In genomic region chr2:35507191-35507511, GRCm38 (mm10) we compare ENCODE assay signal across 8 mouse cellular contexts. TPM values are rescaled to one million over a fixed set of nuclear protein-coding genes. Genes with fewer than 3 reads are reported as not detected.
DNase-seq lines count a peak whose midpoint lies in the region; ATAC-seq and TF ChIP-seq lines count a peak whose summit lies in the region.

No protein-coding gene starts in this region.

- H3K4me1 ChIP-seq in hindbrain, postnatal 0 days (ENCODE audit: insufficient read depth, low read length): no peaks in the 10 kb centered on the region; the same call in 1 of the 2 replicates
- peaks cover 32% of the 10 kb centered on the region for H3K4me1 ChIP-seq in hindbrain, embryonic 13.5 days (replicated peaks)
- H3K4me1 ChIP-seq in liver, embryonic 15.5 days (replicated peaks): peaks cover 79% of the 10 kb centered on the region
- H3K4me1 ChIP-seq in stomach, postnatal 0 days (replicated peaks; ENCODE audit: control insufficient read depth, insufficient read depth): peaks cover 12% of the 10 kb centered on the region; the same call in 1 of the 2 replicates

- H3K27ac ChIP-seq in hindbrain, postnatal 0 days: no peak overlapping the region
- H3K27ac ChIP-seq in hindbrain, embryonic 13.5 days: no peak overlapping the region
- H3K27ac ChIP-seq in liver, embryonic 15.5 days (replicated peaks): peak overlapping the region; percentile 88
- H3K27ac ChIP-seq in stomach, postnatal 0 days (replicated peaks): peak overlapping the region; percentile 31; the same call in 1 of the 2 replicates

- TF ChIP-seq EP300 in stomach, postnatal 0 days (optimal IDR thresholded peaks at IDR 0.05): no peak

- no peak for DNase-seq in hindbrain, postnatal 0 days (ENCODE audit: low spot score)
- DNase-seq in Patski (ENCODE audit: low read depth, low spot score): no peak
- DNase-seq in heart, adult 9 months (ENCODE audit: low spot score in 2 of 2): peak; percentile 16 to 38
- DNase-seq in stomach, postnatal 0 days (ENCODE audit: low spot score): no peak
- no peak for DNase-seq in cerebellum, postnatal 4 days (ENCODE audit: low spot score in 2 of 2)
- no peak for DNase-seq in adrenal gland, postnatal 36 days

- no peak for TF ChIP-seq CTCF in hindbrain, postnatal 0 days (IDR thresholded peaks at IDR 0.05; ENCODE audit: low read depth)
- no peak for TF ChIP-seq CTCF in Patski (IDR thresholded peaks at IDR 0.05)
- TF ChIP-seq CTCF in stomach, postnatal 0 days (IDR thresholded peaks at IDR 0.05; ENCODE audit: low read depth): no peak

- H3K9me3 ChIP-seq in hindbrain, postnatal 0 days (ENCODE audit: low read length): no peaks in the 10 kb centered on the region
- no peaks in the 10 kb centered on the region for H3K9me3 ChIP-seq in hindbrain, embryonic 13.5 days
- no peaks in the 10 kb centered on the region for H3K9me3 ChIP-seq in liver, embryonic 15.5 days (replicated peaks)
- H3K9me3 ChIP-seq in stomach, postnatal 0 days (ENCODE audit: control insufficient read depth, low read length): no peaks in the 10 kb centered on the region

- no peaks in the 10 kb centered on the region for H3K36me3 ChIP-seq in hindbrain, postnatal 0 days (ENCODE audit: insufficient read depth, low read length)
- H3K36me3 ChIP-seq in hindbrain, embryonic 13.5 days: no peaks in the 10 kb centered on the region
- H3K36me3 ChIP-seq in liver, embryonic 15.5 days (replicated peaks): no peaks in the 10 kb centered on the region
- H3K36me3 ChIP-seq in stomach, postnatal 0 days (ENCODE audit: control insufficient read depth, insufficient read depth, low read length): no peaks in the 10 kb centered on the region

- no peak overlapping the region for H3K9ac ChIP-seq in hindbrain, postnatal 0 days (replicated peaks; ENCODE audit: low read length)
- H3K9ac ChIP-seq in hindbrain, embryonic 13.5 days: no peak overlapping the region
- peak overlapping the region; percentile 49 for H3K9ac ChIP-seq in liver, embryonic 15.5 days
- no peak overlapping the region for H3K9ac ChIP-seq in stomach, postnatal 0 days (ENCODE audit: low read length)

- POLR2A ChIA-PET in Patski (lab: Charles Lee): interaction anchor here (1.1 kb wide), 1 partner anchor 10 kb away, joined by 3 read pairs; no protein-coding TSS in a partner anchor

- WGBS in hindbrain, postnatal 0 days: 58% methylated on average over 9 of the region's 9 CpGs
- WGBS in hindbrain, embryonic 13.5 days: 66% methylated on average over 9 of the region's 9 CpGs
- WGBS in liver, embryonic 15.5 days (ENCODE audit: insufficient replicate concordance): 11% methylated on average over 9 of the region's 9 CpGs
- 37% methylated on average over 9 of the region's 9 CpGs for WGBS in stomach, postnatal 0 days

- CTCF ChIA-PET in Patski (lab: Charles Lee): interaction anchor here (2.5 kb wide), 1 partner anchor 8 kb away, joined by 8 read pairs; no protein-coding TSS in a partner anchor

- H3K4me2 ChIP-seq in hindbrain, postnatal 0 days (ENCODE audit: low read depth, low read length): no peak overlapping the region
- H3K4me2 ChIP-seq in hindbrain, embryonic 13.5 days: no peak overlapping the region
- H3K4me2 ChIP-seq in liver, embryonic 15.5 days: peak overlapping the region; percentile 69
- H3K4me2 ChIP-seq in stomach, postnatal 0 days (replicated peaks; ENCODE audit: low read depth): no peak overlapping the region

- H3K4me3 ChIP-seq in hindbrain, postnatal 0 days (ENCODE audit: low read length): no peak overlapping the region
- no peak overlapping the region for H3K4me3 ChIP-seq in hindbrain, embryonic 13.5 days
- peak overlapping the region; percentile 32 for H3K4me3 ChIP-seq in liver, embryonic 15.5 days (replicated peaks)
- H3K4me3 ChIP-seq in stomach, postnatal 0 days (ENCODE audit: low read depth, low read length): no peak overlapping the region

- in situ Hi-C loops in Patski (cut with MboI; ENCODE audit: low pct_unique_long_range_greater_than_20kb): no loop called here

- ATAC-seq in hindbrain, postnatal 0 days: peak; percentile 36
- ATAC-seq in hindbrain, embryonic 13.5 days (ENCODE audit: low FRiP score): no peak
- peak; percentile 40 for ATAC-seq in Patski
- ATAC-seq in liver, embryonic 15.5 days (ENCODE audit: insufficient read depth): peak; percentile 43
- peak; percentile 28; the same call in 1 of the 2 replicates for ATAC-seq in stomach, postnatal 0 days (ENCODE audit: low FRiP score, low TSS enrichment)

- no peaks in the 10 kb centered on the region for H3K27me3 ChIP-seq in hindbrain, postnatal 0 days (ENCODE audit: insufficient read depth, low read length)
- no peaks in the 10 kb centered on the region for H3K27me3 ChIP-seq in hindbrain, embryonic 13.5 days
- no peaks in the 10 kb centered on the region for H3K27me3 ChIP-seq in Patski
- H3K27me3 ChIP-seq in liver, embryonic 15.5 days: no peaks in the 10 kb centered on the region
- H3K27me3 ChIP-seq in stomach, postnatal 0 days (ENCODE audit: control insufficient read depth, insufficient read depth, low read length): no peaks in the 10 kb centered on the region

RNA-seq across cellular contexts. Expression of gene Ggta1, which starts 44.1 kb away (rescaled TPM):
- 3.8 and 11.8 TPM in 2 replicates for total RNA-seq in hindbrain, postnatal 0 days (2014; rRNA removed)
- 3.2 and 4.7 TPM in 2 replicates for polyA plus RNA-seq in hindbrain, postnatal 0 days (2015; fragmentation: Nextera tagmentation; extraction: Ambion mirVana)
- polyA plus RNA-seq in hindbrain, embryonic 13.5 days (2015; fragmentation: Nextera tagmentation; extraction: Ambion mirVana): 6.2 and 6.3 TPM in 2 replicates
- polyA plus RNA-seq in Patski (2021): 25.5 TPM
- polyA plus RNA-seq in liver, embryonic 15.5 days (2015; fragmentation: Nextera tagmentation; extraction: Ambion mirVana): 9.0 and 9.1 TPM in 2 replicates
- polyA plus RNA-seq in stomach, postnatal 0 days (2015; fragmentation: Nextera tagmentation; extraction: Ambion mirVana): 10.7 and 11.5 TPM in 2 replicates
- 10 to 100 TPM in 1 of 2 experiments, 1 to 10 TPM in 1; 7.9 to 14.2 TPM for total RNA-seq in adrenal gland, postnatal 36 days (2021)

RNA-seq across cellular contexts. Expression of gene Dab2ip, which starts 50.9 kb away (rescaled TPM):
- 161 and 163 TPM in 2 replicates for total RNA-seq in hindbrain, postnatal 0 days (2014; rRNA removed)
- polyA plus RNA-seq in hindbrain, postnatal 0 days (2015; fragmentation: Nextera tagmentation; extraction: Ambion mirVana): 64.5 and 69.9 TPM in 2 replicates
- 31.2 and 38.8 TPM in 2 replicates for polyA plus RNA-seq in hindbrain, embryonic 13.5 days (2015; fragmentation: Nextera tagmentation; extraction: Ambion mirVana)
- polyA plus RNA-seq in Patski (2021): 46.4 TPM
- 5.3 and 7.7 TPM in 2 replicates for polyA plus RNA-seq in liver, embryonic 15.5 days (2015; fragmentation: Nextera tagmentation; extraction: Ambion mirVana)
- 46.4 and 48.1 TPM in 2 replicates for polyA plus RNA-seq in stomach, postnatal 0 days (2015; fragmentation: Nextera tagmentation; extraction: Ambion mirVana)
- 100 to 1,000 TPM in 1 of 2 experiments, 10 to 100 TPM in 1; 65.0 to 103 TPM for total RNA-seq in adrenal gland, postnatal 36 days (2021)

Comparison
In these comparisons a context has a peak if more than half of its experiments do, and no peak if none do; other contexts are left out.
1. DNase-seq: peak in heart, adult 9 months (2 of 2); none in hindbrain, postnatal 0 days (single experiment), Patski (single experiment), stomach, postnatal 0 days (single experiment), cerebellum, postnatal 4 days (0 of 2) and adrenal gland, postnatal 36 days (0 of 2).
2. H3K27ac ChIP-seq: peak in liver, embryonic 15.5 days (single experiment) and stomach, postnatal 0 days (single experiment); none in hindbrain, postnatal 0 days (single experiment) and hindbrain, embryonic 13.5 days (single experiment).